Mouse (Mus musculus): ENCODE measurements around the gene Flnb. TPM values are rescaled to one million over a fixed set of nuclear protein-coding genes. Genes with fewer than 3 reads are reported as not detected.
A peak's percentile ranks its signal among the peaks of the same experiment; 100 is the strongest.

Flnb gene
- polyA plus RNA-seq, 1 experiment from 2014 or later, result 13.6 TPM

DNA sequence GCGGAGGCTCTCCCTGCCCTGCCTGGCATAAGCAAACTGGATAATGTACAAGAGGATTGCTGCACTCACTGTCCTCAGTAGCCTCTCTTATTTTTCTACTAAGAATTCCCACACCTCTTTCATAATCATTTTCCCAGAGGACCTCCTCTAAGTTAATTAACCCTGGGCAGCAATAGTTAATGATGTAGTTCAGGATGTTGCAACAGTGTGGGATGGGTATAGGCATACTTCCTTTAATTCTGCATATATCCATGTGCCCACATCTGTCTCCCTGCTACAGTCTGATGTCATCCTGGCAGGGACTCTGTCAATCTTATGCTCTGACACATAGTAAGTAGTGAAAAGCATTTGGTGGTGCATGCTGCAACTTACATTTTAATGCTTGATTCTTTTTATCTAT is 163.5 kb downstream of the Flnb start:
- no peaks in the 10 kb centered on the region for H3K27me3 ChIP-seq (ENCODE audit: control insufficient read depth, insufficient read depth, low read length)
- no peak for DNase-seq
- no peaks in the 10 kb centered on the region for H3K4me1 ChIP-seq (ENCODE audit: control insufficient read depth, insufficient read depth, low read length)
- H3K4me2 ChIP-seq (ENCODE audit: low read length), result no peak overlapping the region
- WGBS, result 91% methylated on average over 1 of the region's 1 CpGs
- H3K9me3 ChIP-seq (ENCODE audit: control insufficient read depth, low read length), result no peaks in the 10 kb centered on the region
- H3K9ac ChIP-seq (replicated peaks; ENCODE audit: low read length), result no peak overlapping the region
- H3K36me3 ChIP-seq (ENCODE audit: control insufficient read depth, insufficient read depth, low read length), result no peaks in the 10 kb centered on the region
- no peak overlapping the region for H3K4me3 ChIP-seq (replicated peaks; ENCODE audit: low read depth, low read length)
- H3K27ac ChIP-seq (replicated peaks; ENCODE audit: low read depth, low read length), result no peak overlapping the region
- no peak for ATAC-seq (ENCODE audit: low FRiP score, low TSS enrichment)

DNA sequence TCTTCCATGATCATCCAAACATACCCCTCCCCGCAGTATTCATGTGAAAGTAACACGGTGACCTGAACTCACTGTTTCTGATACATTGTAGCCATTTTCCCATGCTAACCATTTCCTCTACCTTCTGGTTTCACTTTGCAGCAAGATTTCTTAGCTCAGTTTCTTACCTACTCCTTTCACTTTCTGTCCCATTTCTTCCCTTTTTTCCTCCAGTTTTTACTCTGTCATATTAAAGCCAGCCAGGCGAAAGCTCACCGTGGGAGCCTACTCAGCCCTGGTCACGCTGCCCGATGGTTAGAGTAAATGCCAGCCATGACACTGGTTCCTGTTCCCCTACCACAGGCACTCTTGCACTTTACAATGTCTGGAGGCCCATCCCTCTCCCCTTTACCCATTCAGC is 169.2 kb downstream of the Flnb start:
- ATAC-seq (ENCODE audit: low FRiP score, low TSS enrichment), result no peak
- 93% methylated on average over 6 of the region's 6 CpGs for WGBS
- no peak overlapping the region for H3K4me3 ChIP-seq (replicated peaks; ENCODE audit: low read depth, low read length)
- no peaks in the 10 kb centered on the region for H3K9me3 ChIP-seq (ENCODE audit: control insufficient read depth, low read length)
- no peak overlapping the region for H3K4me2 ChIP-seq (ENCODE audit: low read length)
- H3K4me1 ChIP-seq (ENCODE audit: control insufficient read depth, insufficient read depth, low read length), result no peaks in the 10 kb centered on the region
- H3K27me3 ChIP-seq (ENCODE audit: control insufficient read depth, insufficient read depth, low read length), result no peaks in the 10 kb centered on the region
- no peak overlapping the region for H3K9ac ChIP-seq (replicated peaks; ENCODE audit: low read length)
- no peaks in the 10 kb centered on the region for H3K36me3 ChIP-seq (ENCODE audit: control insufficient read depth, insufficient read depth, low read length)
- no peak overlapping the region for H3K27ac ChIP-seq (replicated peaks; ENCODE audit: low read depth, low read length)
- DNase-seq, result no peak

DNA sequence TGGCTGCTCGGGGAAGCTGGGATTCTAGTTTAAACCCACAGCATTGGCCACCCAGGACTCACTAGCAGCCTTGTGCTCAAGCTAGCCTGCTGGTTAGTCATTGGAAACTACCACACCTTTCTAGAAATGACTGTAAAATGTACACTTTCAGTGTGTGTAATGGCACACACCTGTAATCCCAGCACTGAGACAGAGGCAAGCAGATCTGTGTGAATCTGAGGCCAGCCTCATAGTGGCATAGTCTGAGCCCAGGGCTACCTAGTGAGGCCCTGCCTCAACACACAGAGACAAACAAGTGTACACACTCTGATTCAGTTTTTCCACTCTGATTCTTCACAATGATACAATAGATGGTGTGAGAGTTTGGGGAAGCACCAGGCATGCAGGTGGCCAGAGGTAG is 171.6 kb downstream of the Flnb start:
- no peak overlapping the region for H3K27ac ChIP-seq (replicated peaks; ENCODE audit: low read depth, low read length)
- H3K4me1 ChIP-seq (ENCODE audit: control insufficient read depth, insufficient read depth, low read length), result no peaks in the 10 kb centered on the region
- H3K9me3 ChIP-seq (ENCODE audit: control insufficient read depth, low read length), result no peaks in the 10 kb centered on the region
- H3K4me3 ChIP-seq (replicated peaks; ENCODE audit: low read depth, low read length), result no peak overlapping the region
- WGBS, result 68% methylated on average over 1 of the region's 1 CpGs
- no peak overlapping the region for H3K9ac ChIP-seq (replicated peaks; ENCODE audit: low read length)
- no peaks in the 10 kb centered on the region for H3K36me3 ChIP-seq (ENCODE audit: control insufficient read depth, insufficient read depth, low read length)
- no peak overlapping the region for H3K4me2 ChIP-seq (ENCODE audit: low read length)
- DNase-seq (no peak), ATAC-seq (ENCODE audit: low FRiP score, low TSS enrichment) (no peak)
- no peaks in the 10 kb centered on the region for H3K27me3 ChIP-seq (ENCODE audit: control insufficient read depth, insufficient read depth, low read length)

DNA sequence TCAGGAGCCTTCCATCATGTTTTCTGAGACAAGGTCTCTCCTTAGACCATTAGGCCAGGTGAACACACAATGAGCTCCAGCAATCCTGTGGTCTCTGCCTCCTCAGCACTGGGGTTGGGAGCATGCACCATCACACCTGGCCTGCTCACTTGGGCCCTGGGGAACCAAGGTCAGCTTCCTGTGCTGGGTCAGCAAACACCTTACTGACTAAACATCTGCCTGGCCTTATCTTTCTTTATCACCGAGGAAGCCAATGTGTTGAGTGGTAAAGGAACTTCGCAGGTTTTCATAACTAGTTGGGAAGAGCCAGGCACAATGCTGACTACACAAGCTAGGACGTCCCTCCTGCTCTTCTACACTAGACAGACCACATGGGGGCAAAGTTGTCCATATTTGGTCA is 172.2 kb downstream of the Flnb start:
- Histone ChIP-seq H3K27me3 (ENCODE audit: control insufficient read depth, insufficient read depth, low read length) (no peaks in the 10 kb centered on the region), H3K4me3 (replicated peaks; ENCODE audit: low read depth, low read length) (no peak overlapping the region), H3K27ac (replicated peaks; ENCODE audit: low read depth, low read length) (no peak overlapping the region), H3K36me3 (ENCODE audit: control insufficient read depth, insufficient read depth, low read length) (no peaks in the 10 kb centered on the region), H3K9me3 (ENCODE audit: control insufficient read depth, low read length) (no peaks in the 10 kb centered on the region), H3K4me1 (ENCODE audit: control insufficient read depth, insufficient read depth, low read length) (no peaks in the 10 kb centered on the region), H3K9ac (replicated peaks; ENCODE audit: low read length) (no peak overlapping the region), H3K4me2 (ENCODE audit: low read length) (no peak overlapping the region)
- WGBS, result 79% methylated on average over 3 of the region's 3 CpGs
- ATAC-seq (ENCODE audit: low FRiP score, low TSS enrichment) (no peak), DNase-seq (no peak)

DNA sequence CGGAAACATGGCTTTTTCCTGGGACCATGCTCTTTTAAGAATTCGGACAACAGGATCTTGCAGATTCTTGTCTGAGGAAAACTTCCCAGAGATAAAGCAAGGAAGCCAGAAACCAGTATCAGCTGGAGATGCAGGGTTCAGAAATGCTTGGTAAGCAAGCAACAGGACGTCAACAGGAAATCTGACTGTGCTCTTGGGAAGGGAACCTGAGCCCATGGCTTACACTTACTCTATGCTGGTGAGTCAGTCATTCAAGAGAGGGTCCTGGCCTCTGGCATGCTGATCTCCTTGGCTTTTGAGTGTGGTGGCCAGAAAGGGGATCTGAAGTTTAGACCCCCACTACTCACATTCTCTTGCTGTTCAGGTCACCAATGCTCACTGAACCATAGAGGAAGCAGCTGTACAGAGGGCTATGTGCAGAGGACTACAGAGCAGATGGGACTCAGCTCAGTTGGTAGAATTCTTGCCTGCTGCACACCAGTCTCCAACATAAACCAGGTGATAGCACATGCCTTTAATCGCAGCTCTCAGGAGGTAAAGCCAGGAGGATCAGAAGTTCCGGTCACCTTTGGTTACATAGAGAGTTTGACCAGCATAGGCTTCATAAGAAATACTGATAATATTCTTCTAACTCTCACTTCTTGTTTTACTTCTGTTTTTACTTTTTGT is 173.5 kb downstream of the Flnb start:
- 89% methylated on average over 5 of the region's 5 CpGs for WGBS
- H3K9me3 ChIP-seq (ENCODE audit: control insufficient read depth, low read length), result no peaks in the 10 kb centered on the region
- no peak overlapping the region for H3K4me3 ChIP-seq (replicated peaks; ENCODE audit: low read depth, low read length)
- DNase-seq, result no peak
- H3K27me3 ChIP-seq (ENCODE audit: control insufficient read depth, insufficient read depth, low read length), result no peaks in the 10 kb centered on the region
- no peak for ATAC-seq (ENCODE audit: low FRiP score, low TSS enrichment)
- H3K4me2 ChIP-seq (ENCODE audit: low read length), result no peak overlapping the region
- H3K4me1 ChIP-seq (ENCODE audit: control insufficient read depth, insufficient read depth, low read length), result no peaks in the 10 kb centered on the region
- H3K36me3 ChIP-seq (ENCODE audit: control insufficient read depth, insufficient read depth, low read length), result no peaks in the 10 kb centered on the region
- no peak overlapping the region for H3K27ac ChIP-seq (replicated peaks; ENCODE audit: low read depth, low read length)
- H3K9ac ChIP-seq (replicated peaks; ENCODE audit: low read length), result no peak overlapping the region

DNA sequence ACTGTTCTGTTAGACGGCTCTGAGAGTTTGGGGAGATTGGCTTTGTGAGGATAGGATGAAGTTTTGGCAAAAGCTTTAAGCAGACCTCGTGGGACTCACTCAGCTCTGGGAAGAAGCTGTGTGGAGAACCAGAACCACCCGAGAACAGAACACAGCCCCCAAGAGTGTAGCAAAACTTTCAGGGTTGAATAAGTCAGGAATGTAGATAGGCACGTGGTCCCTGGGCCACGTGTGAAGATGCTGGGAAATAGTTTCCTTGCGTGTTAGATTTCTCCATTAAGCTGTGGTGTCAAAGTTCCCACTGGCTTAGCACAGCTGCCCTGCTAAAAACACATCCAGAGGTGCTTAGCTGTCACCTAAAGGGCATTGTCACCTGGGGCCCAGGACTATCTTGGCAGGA is 174.4 kb downstream of the Flnb start:
- H3K9ac ChIP-seq (replicated peaks; ENCODE audit: low read length), result no peak overlapping the region

DNA sequence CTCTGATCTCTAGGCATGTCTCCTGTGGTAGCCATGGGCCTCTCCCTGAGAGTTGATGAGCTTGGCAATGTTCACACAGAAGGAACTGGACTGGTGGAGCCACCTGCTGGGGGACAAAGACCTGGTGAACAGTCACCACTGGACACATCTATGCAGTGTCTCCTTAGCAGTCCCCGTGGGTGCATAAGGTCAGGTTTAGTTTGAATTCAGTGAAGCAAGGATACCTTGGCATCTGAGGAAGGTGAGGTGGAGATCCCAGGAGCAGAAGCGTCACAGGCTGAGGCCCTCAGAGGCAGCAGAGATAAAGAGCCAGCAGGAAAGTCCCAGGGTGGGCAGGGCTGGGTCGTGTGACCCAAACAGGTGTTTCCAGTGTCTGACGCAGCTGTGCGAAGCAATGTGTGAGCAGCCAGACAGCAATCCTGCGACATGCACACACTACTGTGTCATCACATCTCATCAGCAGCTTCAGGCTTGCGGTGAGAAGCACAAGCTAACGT is 176.6 kb downstream of the Flnb start, which contains the start of gene Dnase1l3:
Dnase1l3 (minus strand) TSS at position 303 of the 497 bp plus-strand sequence.
- WGBS, result 75% methylated on average over 8 of the region's 8 CpGs
- DNase-seq (peak; percentile 31), ATAC-seq (ENCODE audit: low FRiP score, low TSS enrichment) (no peak)
- no peaks in the 10 kb centered on the region for H3K27me3 ChIP-seq (ENCODE audit: control insufficient read depth, insufficient read depth, low read length)
- no peak within 1 kb of the TSS for H3K9ac ChIP-seq (replicated peaks; ENCODE audit: low read length)
- H3K9me3 ChIP-seq (ENCODE audit: control insufficient read depth, low read length), result no peaks in the 10 kb centered on the region
- H3K36me3 ChIP-seq (ENCODE audit: control insufficient read depth, insufficient read depth, low read length), result no peaks in the 10 kb centered on the region
- no peaks in the 10 kb centered on the region for H3K4me1 ChIP-seq (ENCODE audit: control insufficient read depth, insufficient read depth, low read length)
- no peak within 1 kb of the TSS for H3K4me3 ChIP-seq (replicated peaks; ENCODE audit: low read depth, low read length)
- H3K27ac ChIP-seq (replicated peaks; ENCODE audit: low read depth, low read length), result no peak within 1 kb of the TSS
- no peak within 1 kb of the TSS for H3K4me2 ChIP-seq (ENCODE audit: low read length)

More for the DNA sequence above, 174.4 kb downstream of the Flnb start:
- WGBS, result 72% methylated on average over 6 of the region's 6 CpGs
- DNase-seq (no peak), ATAC-seq (ENCODE audit: low FRiP score, low TSS enrichment) (no peak)
- H3K4me3 ChIP-seq (replicated peaks; ENCODE audit: low read depth, low read length), result no peak overlapping the region
- H3K9me3 ChIP-seq (ENCODE audit: control insufficient read depth, low read length), result no peaks in the 10 kb centered on the region
- no peaks in the 10 kb centered on the region for H3K36me3 ChIP-seq (ENCODE audit: control insufficient read depth, insufficient read depth, low read length)
- no peak overlapping the region for H3K4me2 ChIP-seq (ENCODE audit: low read length)
- no peaks in the 10 kb centered on the region for H3K27me3 ChIP-seq (ENCODE audit: control insufficient read depth, insufficient read depth, low read length)
- no peaks in the 10 kb centered on the region for H3K4me1 ChIP-seq (ENCODE audit: control insufficient read depth, insufficient read depth, low read length)
- no peak overlapping the region for H3K27ac ChIP-seq (replicated peaks; ENCODE audit: low read depth, low read length)

DNA sequence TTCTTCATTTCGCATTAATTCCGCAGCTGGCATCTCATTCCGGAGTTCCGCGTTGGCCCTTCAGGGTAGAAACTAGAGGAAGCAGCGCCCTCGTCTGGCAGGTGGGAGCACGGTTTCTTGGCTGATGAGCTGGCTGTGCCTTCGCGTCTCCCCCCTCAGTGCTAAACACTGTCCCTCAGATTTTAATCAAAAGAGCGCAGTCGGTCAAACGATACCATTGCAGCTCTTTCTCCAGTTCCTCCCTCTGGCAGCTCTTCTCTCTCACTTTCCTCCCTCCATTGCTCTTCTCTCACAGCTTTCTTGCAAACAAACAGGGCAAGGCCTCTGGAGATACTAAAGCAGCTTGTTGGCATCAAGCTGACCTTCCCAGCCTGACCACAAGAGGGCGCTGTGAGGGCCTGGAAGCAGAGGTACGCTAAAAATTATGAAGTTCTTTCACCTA is 179.5 kb downstream of the Flnb start:
- Histone ChIP-seq H3K4me3 (replicated peaks; ENCODE audit: low read depth, low read length) (no peak overlapping the region), H3K27me3 (ENCODE audit: control insufficient read depth, insufficient read depth, low read length) (peaks cover 16% of the 10 kb centered on the region), H3K4me2 (ENCODE audit: low read length) (peak overlapping the region; percentile 46), H3K4me1 (ENCODE audit: control insufficient read depth, insufficient read depth, low read length) (no peaks in the 10 kb centered on the region), H3K36me3 (ENCODE audit: control insufficient read depth, insufficient read depth, low read length) (no peaks in the 10 kb centered on the region), H3K9ac (replicated peaks; ENCODE audit: low read length) (no peak overlapping the region), H3K27ac (replicated peaks; ENCODE audit: low read depth, low read length) (no peak overlapping the region), H3K9me3 (ENCODE audit: control insufficient read depth, low read length) (no peaks in the 10 kb centered on the region)
- WGBS, result 2% methylated on average over 15 of the region's 15 CpGs
- DNase-seq (peak; percentile 91), ATAC-seq (ENCODE audit: low FRiP score, low TSS enrichment) (peak; percentile 60; the same call in 1 of the 2 replicates)

DNA sequence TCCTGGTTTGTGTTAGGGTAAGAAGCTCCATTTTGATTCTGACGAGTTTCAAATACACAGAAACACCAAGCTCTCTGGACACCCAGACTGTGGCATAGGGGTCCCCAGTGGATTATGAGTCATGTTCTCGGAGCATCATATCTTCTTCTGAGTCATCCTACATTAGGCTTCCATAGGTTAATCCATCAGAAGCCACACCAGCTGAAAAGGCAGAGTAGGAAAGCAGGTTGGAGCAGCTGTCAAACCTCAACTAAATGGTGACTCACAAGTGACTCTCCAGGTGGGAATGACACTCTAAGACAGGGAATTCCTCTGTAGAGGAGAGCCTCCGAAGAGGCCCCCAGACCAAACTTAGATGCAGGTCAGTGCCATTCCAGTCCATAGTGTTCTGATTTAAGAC is 181.3 kb downstream of the Flnb start:
- Histone ChIP-seq H3K4me2 (ENCODE audit: low read length) (no peak overlapping the region), H3K36me3 (ENCODE audit: control insufficient read depth, insufficient read depth, low read length) (no peaks in the 10 kb centered on the region), H3K9ac (replicated peaks; ENCODE audit: low read length) (no peak overlapping the region), H3K9me3 (ENCODE audit: control insufficient read depth, low read length) (no peaks in the 10 kb centered on the region), H3K4me1 (ENCODE audit: control insufficient read depth, insufficient read depth, low read length) (peaks cover 4% of the 10 kb centered on the region), H3K27ac (replicated peaks; ENCODE audit: low read depth, low read length) (no peak overlapping the region), H3K27me3 (ENCODE audit: control insufficient read depth, insufficient read depth, low read length) (peaks cover 16% of the 10 kb centered on the region), H3K4me3 (replicated peaks; ENCODE audit: low read depth, low read length) (no peak overlapping the region)
- DNase-seq (no peak), ATAC-seq (ENCODE audit: low FRiP score, low TSS enrichment) (no peak)
- 82% methylated on average over 3 of the region's 3 CpGs for WGBS
